Mouse (Mus musculus): ENCODE data around the gene Pkd1l2. TPM values are rescaled to one million over a fixed set of nuclear protein-coding genes. Genes with fewer than 3 reads are reported as not detected.

Pkd1l2 gene
- polyA plus RNA-seq, 2 experiments, result not detected

- H3K36me3 ChIP-seq (replicated peaks; ENCODE audit: control insufficient read depth, insufficient read depth, low read depth), result no peaks in the 10 kb centered on the region
- WGBS (ENCODE audit: insufficient replicate concordance), result 12% methylated on average over 23 of the region's 23 CpGs
- no peaks in the 10 kb centered on the region for H3K27me3 ChIP-seq (ENCODE audit: control insufficient read depth, insufficient read depth, low read length)
- TF ChIP-seq CTCF (IDR thresholded peaks at IDR 0.05; ENCODE audit: low read depth), result no peak
- no peak for TF ChIP-seq EP300 (IDR thresholded peaks at IDR 0.05; ENCODE audit: low read depth)
- H3K4me2 ChIP-seq (ENCODE audit: low read depth), result peak overlapping the region; percentile 79
- H3K27ac ChIP-seq, result no peak overlapping the region
- H3K4me3 ChIP-seq (ENCODE audit: insufficient read depth in 1 of 2, low read depth in 2 of 2, low read length in 2 of 2), result peak overlapping the region; percentile 58 to 77
- no peaks in the 10 kb centered on the region for H3K9me3 ChIP-seq (ENCODE audit: control insufficient read depth, low read length)
- peaks cover 3 to 9% of the 10 kb centered on the region in 2 experiments; a peak in 2 of 4 replicates for H3K4me1 ChIP-seq (replicated peaks; ENCODE audit: control insufficient read depth in 2 of 2, insufficient read depth in 2 of 2, low read length in 1 of 2)
- peak overlapping the region; percentile 38 for H3K9ac ChIP-seq (replicated peaks)
- no peak for ATAC-seq (ENCODE audit: insufficient read depth)
- DNase-seq (ENCODE audit: low read depth in 3 of 3, low spot score in 3 of 3), result no peak
These were observed 89.9 kb downstream of the Pkd1l2 start for GRCm38 (mm10) chr8:116992176-116992971.

DNA sequence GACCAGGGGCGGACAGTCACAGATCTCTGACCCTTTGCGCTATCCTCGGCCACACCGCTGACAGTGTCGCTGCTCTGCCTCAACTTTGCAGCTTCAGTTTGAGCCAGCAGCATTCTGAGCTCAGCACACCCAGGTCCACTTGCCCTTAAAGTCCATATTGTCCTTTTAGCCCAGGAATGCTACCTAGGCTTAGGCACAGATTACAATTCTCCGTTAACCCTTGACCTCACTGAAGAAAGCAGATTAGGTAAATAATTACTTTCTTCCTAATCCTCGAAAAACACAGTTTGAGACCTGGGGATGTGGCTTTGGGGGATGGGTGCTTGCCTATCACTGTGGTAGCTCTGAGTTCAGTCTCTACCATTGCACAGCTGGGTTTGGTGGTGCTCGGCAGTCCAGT, 91.0 kb downstream of the Pkd1l2 start:
- H3K27ac ChIP-seq, result no peak overlapping the region
- no peaks in the 10 kb centered on the region for H3K27me3 ChIP-seq (ENCODE audit: control insufficient read depth, insufficient read depth, low read length)
- peaks cover 3% of the 10 kb centered on the region for H3K36me3 ChIP-seq (replicated peaks; ENCODE audit: control insufficient read depth, insufficient read depth, low read depth)
- no peak for TF ChIP-seq CTCF (IDR thresholded peaks at IDR 0.05; ENCODE audit: low read depth)
- TF ChIP-seq EP300 (IDR thresholded peaks at IDR 0.05; ENCODE audit: low read depth), result no peak
- DNase-seq (ENCODE audit: low read depth in 3 of 3, low spot score in 3 of 3), result no peak
- ATAC-seq (ENCODE audit: insufficient read depth), result no peak
- WGBS (ENCODE audit: insufficient replicate concordance), result 75% methylated on average over 8 of the region's 8 CpGs
- no peak overlapping the region for H3K9ac ChIP-seq (replicated peaks)
- H3K4me3 ChIP-seq (ENCODE audit: insufficient read depth in 1 of 2, low read depth in 2 of 2, low read length in 2 of 2), result no peak overlapping the region
- H3K9me3 ChIP-seq (ENCODE audit: control insufficient read depth, low read length), result no peaks in the 10 kb centered on the region
- peak overlapping the region; percentile 79 for H3K4me2 ChIP-seq (ENCODE audit: low read depth)
- peaks cover 3 to 9% of the 10 kb centered on the region in 2 experiments; a peak in 2 of 4 replicates for H3K4me1 ChIP-seq (replicated peaks; ENCODE audit: control insufficient read depth in 2 of 2, insufficient read depth in 2 of 2, low read length in 1 of 2)

- ATAC-seq (ENCODE audit: insufficient read depth) (no peak), DNase-seq (ENCODE audit: low read depth in 3 of 3, low spot score in 3 of 3) (no peak)
- no peak overlapping the region for H3K27ac ChIP-seq
- no peak overlapping the region for H3K4me2 ChIP-seq (ENCODE audit: low read depth)
- H3K9me3 ChIP-seq (ENCODE audit: control insufficient read depth, low read length), result no peaks in the 10 kb centered on the region
- TF ChIP-seq EP300 (IDR thresholded peaks at IDR 0.05; ENCODE audit: low read depth) (no peak), CTCF (IDR thresholded peaks at IDR 0.05; ENCODE audit: low read depth) (peak; percentile 23; the same call in 1 of the 2 replicates)
- no peaks in the 10 kb centered on the region for H3K27me3 ChIP-seq (ENCODE audit: control insufficient read depth, insufficient read depth, low read length)
- peaks cover 3 to 9% of the 10 kb centered on the region in 2 experiments; a peak in 2 of 4 replicates for H3K4me1 ChIP-seq (replicated peaks; ENCODE audit: control insufficient read depth in 2 of 2, insufficient read depth in 2 of 2, low read length in 1 of 2)
- no peak overlapping the region for H3K9ac ChIP-seq (replicated peaks)
- peaks cover 3% of the 10 kb centered on the region for H3K36me3 ChIP-seq (replicated peaks; ENCODE audit: control insufficient read depth, insufficient read depth, low read depth)
- 84% methylated on average over 3 of the region's 3 CpGs for WGBS (ENCODE audit: insufficient replicate concordance)
- no peak overlapping the region for H3K4me3 ChIP-seq (ENCODE audit: insufficient read depth in 1 of 2, low read depth in 2 of 2, low read length in 2 of 2)
These were observed 92.4 kb downstream of the Pkd1l2 start for GRCm38 (mm10) chr8:116989842-116990241.

GRCm38 (mm10) chr8:116980117-116980516, 102.1 kb downstream of the Pkd1l2 start:
- ATAC-seq (ENCODE audit: insufficient read depth), result no peak
- 19% methylated on average over 4 of the region's 4 CpGs for WGBS (ENCODE audit: insufficient replicate concordance)
- Histone ChIP-seq H3K4me3 (ENCODE audit: insufficient read depth in 1 of 2, low read depth in 2 of 2, low read length in 2 of 2) (no peak overlapping the region), H3K9me3 (ENCODE audit: control insufficient read depth, low read length) (no peaks in the 10 kb centered on the region), H3K27me3 (ENCODE audit: control insufficient read depth, insufficient read depth, low read length) (no peaks in the 10 kb centered on the region), H3K27ac (no peak overlapping the region), H3K4me2 (ENCODE audit: low read depth) (no peak overlapping the region; the same call in 1 of the 2 replicates), H3K9ac (replicated peaks) (no peak overlapping the region), H3K36me3 (replicated peaks; ENCODE audit: control insufficient read depth, insufficient read depth, low read depth) (0 out of 2 replicates have a peak, but pooled peaks cover 3% of the 10 kb centered on the region), H3K4me1 (replicated peaks; ENCODE audit: control insufficient read depth in 2 of 2, insufficient read depth in 2 of 2, low read length in 1 of 2) (peaks cover 8 to 16% of the 10 kb centered on the region in 2 experiments)
- TF ChIP-seq CTCF (IDR thresholded peaks at IDR 0.05; ENCODE audit: low read depth), result peak; percentile 80
- TF ChIP-seq EP300 (IDR thresholded peaks at IDR 0.05; ENCODE audit: low read depth), result 0 out of 2 replicates have a peak, but pooled peaks have one; percentile 8
- DNase-seq (ENCODE audit: low read depth in 3 of 3, low spot score in 3 of 3), result peak; percentile 52 to 61 (median 57)

DNA sequence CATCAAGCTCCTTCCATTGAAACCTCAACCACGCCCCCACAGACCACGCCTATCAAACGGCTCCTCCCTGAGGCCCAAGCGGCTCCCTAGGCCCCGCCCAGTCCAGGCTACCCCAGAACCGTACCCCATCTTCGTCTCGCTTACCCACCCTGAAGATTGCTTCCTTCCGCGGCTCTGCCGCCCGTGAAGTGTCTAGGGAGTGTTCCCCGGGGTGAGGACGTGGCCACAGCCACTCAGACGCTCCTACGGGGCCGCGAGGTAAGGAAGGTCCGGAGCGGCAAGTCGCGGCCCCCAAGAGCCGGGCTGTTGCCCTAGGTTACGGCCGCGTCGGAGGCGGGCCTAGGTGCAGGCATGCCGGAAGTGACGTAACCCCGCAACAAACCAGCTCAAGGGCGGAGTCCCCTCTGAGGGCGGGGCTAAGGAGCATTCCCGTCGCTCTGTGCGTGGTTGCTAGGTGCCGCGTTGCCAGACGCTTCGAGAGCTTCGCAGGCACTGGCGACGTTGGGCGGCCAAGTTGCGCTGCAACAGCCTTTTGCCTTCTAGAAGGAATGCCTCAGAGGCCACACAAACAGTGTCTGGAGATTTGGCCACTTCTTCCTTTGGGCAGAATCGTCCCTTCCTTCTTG, 103.5 kb downstream of the Pkd1l2 start, which contains the start of gene 1700030J22Rik:
Gene 1700030J22Rik (minus strand): TSS at position 329 of the 626 bp plus-strand sequence.
- H3K9ac ChIP-seq (replicated peaks), result peak within 1 kb of the TSS; percentile 55
- H3K4me1 ChIP-seq (replicated peaks; ENCODE audit: control insufficient read depth in 2 of 2, insufficient read depth in 2 of 2, low read length in 1 of 2), result peaks cover 8 to 16% of the 10 kb centered on the region in 2 experiments
- no peaks in the 10 kb centered on the region for H3K36me3 ChIP-seq (replicated peaks; ENCODE audit: control insufficient read depth, insufficient read depth, low read depth)
- TF ChIP-seq CTCF (IDR thresholded peaks at IDR 0.05; ENCODE audit: low read depth), result peak; percentile 49; the same call in 1 of the 2 replicates
- TF ChIP-seq EP300 (IDR thresholded peaks at IDR 0.05; ENCODE audit: low read depth), result no peak
- no peak within 1 kb of the TSS for H3K27ac ChIP-seq
- DNase-seq (ENCODE audit: low read depth in 3 of 3, low spot score in 3 of 3), result peak; percentile 97 to 98 (median 97)
- ATAC-seq (ENCODE audit: insufficient read depth), result peak; percentile 96
- under 1% methylated on average over 46 of the region's 46 CpGs for WGBS (ENCODE audit: insufficient replicate concordance)
- no peaks in the 10 kb centered on the region for H3K9me3 ChIP-seq (ENCODE audit: control insufficient read depth, low read length)
- H3K4me2 ChIP-seq (ENCODE audit: low read depth), result peak within 1 kb of the TSS; percentile 92
- no peaks in the 10 kb centered on the region for H3K27me3 ChIP-seq (ENCODE audit: control insufficient read depth, insufficient read depth, low read length)
- peak within 1 kb of the TSS; percentile 83 to 90 for H3K4me3 ChIP-seq (ENCODE audit: insufficient read depth in 1 of 2, low read depth in 2 of 2, low read length in 2 of 2)
